Mouse (Mus musculus): ENCODE data around the gene Tmem240.
A peak's percentile ranks its signal among the peaks of the same experiment; 100 is the strongest.
"Not testable (repeated sequence)": the region's sequence is repeated elsewhere in the genome, so short reads cannot be mapped to it uniquely, and the experiment has no call there.

The Tmem240 gene

DNA sequence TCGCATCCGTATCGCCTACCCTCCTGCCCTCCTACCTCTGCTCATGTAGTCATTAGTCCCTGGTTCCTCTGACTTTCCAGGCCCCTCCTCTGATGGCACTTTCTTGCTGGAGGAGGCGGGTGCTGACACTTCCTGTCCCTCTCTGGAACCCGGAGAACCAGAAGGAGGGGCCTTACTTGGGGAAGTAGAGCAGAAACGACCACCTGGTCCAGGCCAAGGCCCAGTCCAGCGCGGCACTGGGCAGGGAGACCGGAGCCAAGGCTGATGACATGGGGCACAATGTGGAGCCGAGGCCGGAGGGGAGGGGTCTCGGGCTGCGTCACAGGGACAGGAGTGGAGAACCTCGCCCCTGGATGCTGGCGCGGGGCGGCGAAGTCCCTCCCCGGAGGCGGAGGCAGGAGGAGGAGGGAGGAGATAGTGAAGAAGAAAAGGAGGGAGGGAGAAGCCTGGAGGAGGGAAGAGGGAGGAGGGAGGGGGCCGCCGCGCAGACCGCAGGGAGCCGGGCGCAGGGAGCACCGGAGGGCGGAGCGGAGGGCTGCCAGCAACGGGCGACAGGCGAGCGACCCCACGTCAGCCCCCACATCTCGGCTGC lies at the start of gene Tmem240:
Gene Tmem240, plus strand, starts transcription at position 451 of the 592 bp plus-strand sequence.
- peak; percentile 74 to 83 for DNase-seq (ENCODE audit: low spot score in 2 of 2)

DNA sequence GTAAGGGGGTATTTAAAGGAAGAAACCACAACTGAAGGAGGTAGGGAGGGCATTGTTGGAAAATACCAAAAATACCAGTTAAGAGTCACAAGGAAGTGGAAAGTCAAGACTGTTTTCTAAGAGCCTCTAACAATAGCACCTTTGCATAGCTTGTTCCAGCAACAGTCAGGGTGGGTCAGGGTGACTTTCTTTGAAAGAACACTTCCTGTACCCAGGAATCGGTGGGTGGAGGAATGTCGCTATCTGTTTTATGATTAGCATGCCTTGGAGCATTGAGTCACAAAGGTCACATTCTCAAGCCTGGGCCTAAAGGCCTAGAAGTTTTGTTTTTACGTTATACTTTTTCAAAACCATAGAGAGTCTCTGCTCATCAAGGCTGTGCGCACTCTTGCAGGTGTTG lies 46.8 kb upstream of the Tmem240 start:
- not testable (repeated sequence) for DNase-seq (ENCODE audit: low spot score in 2 of 2)

DNA sequence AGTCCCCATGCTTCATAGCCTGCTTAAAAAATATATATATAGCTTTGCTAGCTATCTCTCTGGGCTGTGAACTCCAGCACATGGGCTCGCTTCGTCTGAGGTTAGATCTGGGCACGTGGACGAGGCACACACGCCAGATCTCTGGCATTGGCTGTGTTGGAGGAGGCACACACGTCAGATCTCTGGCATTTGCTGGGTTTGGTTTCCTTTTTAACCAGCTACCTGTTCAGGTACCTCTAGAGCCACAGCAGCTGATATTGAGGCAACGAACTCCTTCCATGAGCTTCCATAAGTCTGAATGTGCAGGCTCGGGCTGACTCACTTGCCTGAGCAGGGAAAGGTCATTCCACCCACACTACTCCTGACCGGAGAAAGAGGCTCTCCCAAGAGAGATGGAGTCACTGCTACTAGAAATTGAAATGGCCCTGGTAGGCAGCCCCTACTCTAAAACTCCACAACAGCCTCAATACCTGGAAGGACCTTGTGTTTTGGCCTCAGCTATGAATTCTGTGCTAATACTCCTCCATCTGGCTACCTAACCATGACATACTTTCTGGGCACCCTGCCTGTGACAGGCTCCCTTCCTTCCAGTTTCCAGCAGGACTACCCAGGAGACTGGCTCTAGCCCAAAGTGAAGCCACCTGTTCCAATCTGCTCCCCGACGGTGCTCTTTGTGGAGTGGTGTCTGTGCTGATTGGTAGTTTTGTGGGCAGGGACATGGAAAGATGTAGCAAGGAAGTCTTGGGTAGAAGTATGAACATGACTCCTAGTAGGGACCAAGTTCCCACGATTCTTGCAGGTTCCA lies 43.8 kb upstream of the Tmem240 start:
- no peak for DNase-seq (ENCODE audit: low spot score in 2 of 2)

DNA sequence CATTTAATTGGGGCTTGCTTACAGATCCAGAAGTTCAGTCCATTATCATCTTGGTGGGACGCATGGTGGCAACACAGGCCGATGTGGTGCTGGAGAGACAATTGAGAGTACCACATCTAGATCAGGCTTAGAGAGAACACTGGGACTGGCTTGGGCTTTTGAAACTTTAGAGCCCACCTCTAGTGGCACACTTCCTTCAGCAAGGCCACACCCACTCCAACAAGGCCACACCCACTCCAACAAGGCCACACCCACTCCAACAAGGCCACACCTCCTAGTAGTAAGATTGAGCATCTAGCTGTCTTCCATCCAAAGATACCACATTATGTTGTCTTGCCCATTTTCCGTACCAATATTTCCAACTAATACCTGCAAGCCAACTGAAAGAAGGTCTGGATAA lies 42.2 kb upstream of the Tmem240 start:
- DNase-seq (ENCODE audit: low spot score in 2 of 2): no peak

DNA sequence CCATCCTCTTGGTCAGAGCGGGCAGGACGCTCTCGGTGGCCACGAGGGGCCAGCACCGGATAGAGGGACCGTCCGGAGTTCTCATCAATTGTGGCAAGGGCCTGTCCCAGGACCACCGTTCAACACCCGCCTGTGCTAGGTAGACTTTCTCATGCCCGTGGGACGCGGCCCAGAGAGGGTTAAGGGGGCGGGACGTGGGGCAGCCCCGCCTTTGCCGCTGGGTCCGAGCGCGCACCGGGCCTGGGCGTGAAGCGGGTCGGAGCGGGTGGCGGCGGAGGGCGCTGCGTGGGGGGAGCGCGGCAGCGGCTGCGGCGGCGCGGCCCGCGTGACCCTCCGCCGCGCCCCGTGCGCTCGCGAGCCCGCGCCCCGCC lies 40.5 kb upstream of the Tmem240 start, which contains the start of gene Fndc10:
Gene Fndc10, plus strand, starts transcription at position 232 of the 371 bp plus-strand sequence.
- peak; percentile 51 to 54 for DNase-seq (ENCODE audit: low spot score in 2 of 2)

DNA sequence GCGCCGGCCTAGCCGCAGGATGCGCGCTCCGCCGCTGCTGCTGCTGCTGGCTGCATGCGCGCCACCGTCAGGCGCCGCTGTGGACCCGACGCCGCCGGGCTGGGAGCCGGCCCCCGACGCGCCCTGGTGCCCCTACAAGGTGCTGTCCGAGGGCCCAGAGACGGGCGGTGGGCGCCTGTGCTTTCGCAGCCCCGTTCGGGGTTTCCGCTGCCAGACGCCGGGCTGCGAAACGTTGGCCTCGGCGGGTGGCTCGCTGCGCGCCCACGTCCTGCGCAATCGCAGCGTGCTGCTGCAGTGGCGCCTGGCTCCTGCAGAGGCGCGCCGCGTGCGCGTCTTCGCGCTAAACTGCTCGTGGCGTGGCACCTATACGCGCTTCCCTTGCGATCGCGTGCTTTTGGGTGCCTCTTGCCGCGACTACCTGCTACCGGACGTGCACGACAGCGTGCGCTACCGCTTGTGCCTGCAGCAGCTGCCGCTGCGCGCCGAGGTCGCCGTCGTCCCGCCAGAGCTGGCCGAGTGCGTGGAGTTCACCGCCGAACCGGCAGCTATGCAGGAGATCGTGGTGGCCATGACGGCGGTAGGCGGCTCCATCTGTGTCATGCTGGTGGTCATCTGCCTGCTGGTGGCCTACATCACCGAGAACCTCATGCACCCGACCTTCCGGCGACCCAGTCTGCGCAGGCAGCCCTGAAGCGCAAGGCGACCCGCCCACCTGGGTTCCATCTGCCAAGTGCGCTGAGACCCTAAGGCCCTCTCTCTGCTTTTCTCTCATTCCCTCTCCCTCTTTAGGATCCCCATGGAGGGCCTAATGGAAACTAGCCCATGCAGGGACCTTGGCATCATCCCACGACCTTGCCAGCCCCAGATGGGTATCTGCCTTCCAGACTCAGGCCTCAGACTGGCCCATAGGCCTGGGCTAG lies 39.9 kb upstream of the Tmem240 start:
- peak; percentile 59 to 70 for DNase-seq (ENCODE audit: low spot score in 2 of 2)

DNA sequence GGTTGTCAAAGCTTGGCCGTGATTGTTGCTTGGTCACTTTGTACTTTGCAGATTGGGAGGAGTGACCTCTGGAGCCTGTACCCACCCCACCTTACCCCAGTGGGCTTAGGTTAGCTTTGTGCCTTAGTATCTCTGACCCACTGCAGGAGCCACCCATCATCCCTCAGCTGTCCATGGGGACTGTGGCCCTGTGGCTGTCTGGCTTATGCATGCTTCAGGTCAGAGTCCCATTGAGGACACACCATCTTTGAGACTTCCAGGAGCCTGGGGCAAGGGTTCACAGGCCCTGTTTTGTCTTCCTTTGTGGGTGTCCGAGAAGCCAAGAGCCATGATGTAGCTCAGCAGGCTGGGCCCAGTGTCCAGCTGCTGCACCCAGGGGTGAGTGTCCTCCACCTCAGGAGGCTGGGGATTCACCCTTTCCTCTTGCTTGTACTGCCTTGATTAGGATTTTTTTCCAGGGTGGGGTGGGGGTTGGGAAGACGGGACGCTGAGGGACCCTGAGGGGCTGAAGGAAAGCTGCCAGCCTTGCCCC lies 39.0 kb upstream of the Tmem240 start:
- no peak for DNase-seq (ENCODE audit: low spot score in 2 of 2)

DNA sequence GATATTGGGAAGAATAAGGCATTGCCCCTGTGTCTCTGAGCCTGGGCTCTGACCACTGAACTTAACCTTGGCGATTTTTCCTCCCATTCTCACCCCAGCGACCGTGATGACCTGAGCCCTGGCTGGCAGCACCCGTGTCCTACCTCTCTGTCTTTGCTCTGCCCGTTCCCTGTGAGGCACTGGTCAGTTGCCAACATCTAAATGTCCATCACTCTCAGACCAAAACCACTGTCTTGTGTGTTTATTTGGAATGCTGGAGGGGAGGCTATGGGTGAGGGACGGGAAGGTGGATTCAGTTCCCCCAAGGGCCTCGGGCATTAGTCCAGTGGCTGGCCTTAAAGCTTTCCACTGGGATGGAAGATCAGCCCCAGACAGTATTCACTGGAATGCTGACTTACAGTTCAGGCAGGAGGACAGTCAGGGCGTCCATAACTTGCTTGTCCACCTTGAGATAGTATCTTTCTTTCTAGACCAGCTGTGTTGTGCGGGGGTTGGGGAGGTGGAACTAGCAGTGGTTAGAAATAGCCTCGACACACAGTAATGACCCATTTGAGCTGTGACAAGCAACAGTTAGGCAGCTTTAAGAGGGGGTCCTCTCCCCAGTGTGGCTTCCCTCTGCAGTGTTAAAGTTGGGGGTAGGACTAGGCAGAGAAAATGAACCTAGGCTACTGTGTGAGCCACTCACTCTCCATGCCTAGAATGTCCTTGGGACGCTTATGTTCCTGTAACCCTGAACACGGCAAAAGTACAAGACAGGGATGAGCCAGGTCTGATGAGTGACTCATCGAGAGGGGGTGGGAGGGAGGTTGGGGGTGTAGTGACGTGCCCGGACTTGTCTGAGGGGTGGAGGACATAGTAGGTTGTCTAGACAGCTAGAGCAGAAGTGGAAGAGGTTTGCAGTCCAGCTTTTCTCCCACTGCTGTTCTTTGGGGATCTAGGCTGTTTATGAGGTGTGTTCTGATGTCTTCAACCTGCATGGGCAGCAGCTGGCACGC lies 38.0 kb upstream of the Tmem240 start:
- no peak for DNase-seq (ENCODE audit: low spot score in 2 of 2)

DNA sequence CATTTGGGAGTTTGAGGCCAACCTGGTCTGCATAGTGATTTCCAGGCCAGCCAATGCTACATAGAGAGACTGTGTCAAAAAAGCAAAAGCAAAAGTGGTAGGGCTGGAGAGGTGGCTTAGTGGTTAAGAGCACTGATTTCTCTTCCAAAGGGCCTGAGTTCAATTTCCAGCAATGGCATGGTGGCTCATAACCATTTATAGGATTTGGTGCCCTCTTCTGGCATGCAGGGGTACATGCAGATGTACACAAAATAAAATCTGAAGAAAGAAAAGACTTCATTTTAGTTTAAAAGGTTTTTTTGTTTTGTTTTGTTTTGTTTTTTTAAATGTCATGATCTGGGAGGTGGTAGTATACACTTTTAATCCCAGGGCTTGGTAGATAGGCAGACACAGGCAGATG lies 34.2 kb upstream of the Tmem240 start:
- DNase-seq (ENCODE audit: low spot score in 2 of 2): no peak

DNA sequence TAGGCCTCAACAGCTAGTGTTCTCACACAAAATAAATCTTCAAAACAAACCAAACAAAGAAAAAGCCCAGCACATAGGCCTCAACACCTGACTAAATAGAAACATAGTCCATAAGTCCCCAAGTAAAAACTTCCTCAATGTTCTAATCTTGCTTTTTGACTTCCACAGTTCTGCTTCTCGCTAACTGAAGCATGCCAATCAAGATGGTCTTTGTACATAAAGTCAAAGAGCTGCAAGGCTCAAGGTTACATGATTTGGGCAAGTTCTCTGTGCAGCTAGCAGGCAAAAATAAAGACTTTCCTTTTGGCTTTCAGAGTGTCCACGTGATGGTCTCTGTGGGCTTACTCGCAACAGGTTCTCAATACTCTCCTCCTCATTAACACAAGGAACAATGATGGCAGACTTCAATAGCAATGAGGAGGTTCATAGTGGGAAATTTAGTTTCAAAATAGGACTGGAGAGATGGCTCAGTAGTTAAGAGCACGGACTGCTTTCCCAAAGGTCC lies 31.1 kb upstream of the Tmem240 start:
- no peak for DNase-seq (ENCODE audit: low spot score in 2 of 2)

DNA sequence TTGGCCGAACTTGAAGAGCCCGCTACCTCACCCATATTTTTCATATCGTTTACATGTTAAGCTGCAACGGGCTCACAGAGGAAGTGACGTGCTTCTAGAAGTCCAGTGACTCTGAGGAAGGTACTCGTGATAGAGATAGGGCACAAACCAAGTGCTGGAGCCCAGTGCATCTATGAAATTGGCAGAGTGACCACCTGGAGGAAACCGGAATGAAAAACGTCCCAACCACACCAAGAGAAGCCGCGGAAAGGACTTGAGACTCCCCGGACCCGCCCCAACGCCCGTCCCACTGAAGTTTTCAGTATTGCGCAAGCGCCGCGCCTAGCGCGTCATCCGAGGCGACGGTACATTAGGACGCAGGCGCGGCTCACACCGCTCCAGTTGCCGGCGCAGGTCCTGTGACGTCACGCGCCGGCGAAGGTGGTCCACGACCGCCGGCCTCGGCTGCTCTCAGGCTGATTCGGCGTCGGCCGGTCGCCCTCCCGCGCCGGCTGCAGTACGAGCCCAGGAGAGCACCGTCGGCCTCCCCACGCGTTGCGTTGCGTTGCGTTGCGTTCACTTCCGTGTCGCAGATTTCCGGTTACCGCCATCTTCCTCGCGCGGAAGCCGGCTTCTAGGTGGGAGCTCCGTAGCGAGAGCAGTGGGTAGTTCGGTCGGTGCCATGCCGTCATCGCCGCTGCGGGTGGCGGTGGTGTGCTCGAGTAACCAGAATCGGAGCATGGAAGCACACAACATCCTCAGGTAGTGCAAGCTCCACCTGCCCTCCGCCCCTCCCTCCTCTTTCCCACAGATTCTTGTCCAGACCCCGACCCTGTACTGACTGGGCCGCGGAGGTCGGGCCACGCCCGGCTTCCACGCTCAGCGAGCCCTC lies 29.6 kb upstream of the Tmem240 start, which contains the start of gene Ssu72:
Gene Ssu72, plus strand, starts transcription at position 80 of the 871 bp plus-strand sequence.
- peak; percentile 94 to 96 for DNase-seq (ENCODE audit: low spot score in 2 of 2)

DNA sequence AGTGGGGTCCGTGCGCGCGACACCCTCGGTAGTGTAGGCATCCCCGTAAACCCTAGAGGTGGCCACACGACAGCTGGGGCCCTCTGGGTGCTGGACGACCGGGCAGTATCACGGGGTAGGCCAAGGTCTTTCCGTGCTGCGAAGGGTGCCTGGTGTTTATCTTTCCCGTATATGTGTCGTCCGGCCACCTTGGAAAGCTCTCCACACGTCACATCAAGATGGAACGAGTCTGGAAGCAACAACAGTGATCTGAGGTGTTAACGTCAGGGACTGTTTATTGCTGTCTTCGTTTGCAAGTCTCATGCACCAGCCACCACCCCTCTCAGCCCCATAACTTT lies 29.0 kb upstream of the Tmem240 start:
- DNase-seq (ENCODE audit: low spot score in 2 of 2): no peak

DNA sequence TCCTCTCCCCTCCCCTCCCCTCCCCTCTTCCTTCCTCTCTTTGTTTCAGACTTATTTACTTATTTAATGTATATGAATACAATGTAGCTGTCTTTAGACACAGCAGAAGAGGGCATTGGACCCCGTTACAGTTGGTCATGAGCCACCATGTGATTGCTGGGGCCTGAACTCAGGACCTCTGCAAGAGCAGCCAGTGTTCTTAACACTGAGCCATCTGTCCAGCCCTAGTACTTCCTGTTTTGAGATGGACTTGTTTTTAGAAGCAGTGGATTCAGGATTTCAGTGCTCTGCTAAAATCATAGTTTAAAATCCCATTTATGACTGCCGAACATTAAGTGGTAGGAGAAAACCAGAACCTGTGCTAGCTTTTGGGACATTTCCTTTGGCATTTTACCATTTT lies 26.0 kb upstream of the Tmem240 start:
- no peak for DNase-seq (ENCODE audit: low spot score in 2 of 2)

DNA sequence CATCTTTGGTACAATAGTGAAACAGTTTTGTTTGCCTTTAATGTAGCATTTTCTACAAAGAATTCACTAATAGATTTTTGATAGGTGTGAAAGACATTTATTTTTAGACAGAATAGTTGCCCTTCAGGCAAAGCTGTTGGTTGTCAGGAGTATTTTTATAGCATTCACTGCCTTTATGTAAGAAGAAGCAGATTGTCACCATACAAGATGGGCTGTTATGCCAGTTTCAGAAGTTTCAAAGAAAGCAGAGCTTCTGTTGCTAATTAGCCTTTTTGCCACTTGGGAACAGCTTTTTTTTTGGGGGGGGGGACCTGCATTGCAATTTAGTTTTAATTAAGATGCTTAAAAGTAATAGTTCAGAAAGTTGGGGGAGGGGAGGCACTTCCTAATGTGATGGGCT lies 25.6 kb upstream of the Tmem240 start:
- DNase-seq (ENCODE audit: low spot score in 2 of 2): no peak

DNA sequence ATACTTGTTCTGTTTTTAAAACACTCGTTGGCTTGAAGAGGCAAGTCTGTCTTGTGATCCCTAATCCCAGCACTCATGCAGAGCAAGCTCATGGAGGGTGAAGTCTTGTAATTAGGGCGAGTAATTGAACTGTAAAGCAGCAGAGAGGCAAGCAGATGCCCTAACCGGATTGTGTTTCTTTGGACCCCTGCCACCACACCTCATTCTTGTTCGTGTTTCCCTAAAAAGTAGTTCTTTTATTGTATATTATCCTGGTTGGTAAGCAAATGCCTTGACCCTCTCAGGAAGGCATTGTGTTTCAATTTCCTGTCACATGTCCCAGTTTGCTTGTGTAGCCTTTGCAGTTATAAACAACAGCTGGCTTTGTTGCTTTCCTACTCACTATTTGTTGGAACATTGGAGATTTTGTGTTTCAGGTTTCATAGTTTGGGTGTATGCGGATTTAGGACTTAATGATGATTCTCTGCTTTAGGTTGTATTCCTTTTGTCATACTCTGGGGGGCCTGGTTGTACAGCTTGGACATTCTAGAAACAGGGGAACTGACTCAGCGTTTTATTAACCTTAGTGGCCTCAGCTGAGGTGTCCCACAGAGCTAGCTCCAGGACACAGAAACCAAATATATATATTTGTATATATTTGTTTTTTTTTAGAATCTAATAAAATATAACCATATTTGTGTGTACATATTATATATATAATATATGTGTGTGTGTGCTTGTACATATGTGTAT lies 23.9 kb upstream of the Tmem240 start:
- DNase-seq (ENCODE audit: low spot score in 2 of 2): no peak

DNA sequence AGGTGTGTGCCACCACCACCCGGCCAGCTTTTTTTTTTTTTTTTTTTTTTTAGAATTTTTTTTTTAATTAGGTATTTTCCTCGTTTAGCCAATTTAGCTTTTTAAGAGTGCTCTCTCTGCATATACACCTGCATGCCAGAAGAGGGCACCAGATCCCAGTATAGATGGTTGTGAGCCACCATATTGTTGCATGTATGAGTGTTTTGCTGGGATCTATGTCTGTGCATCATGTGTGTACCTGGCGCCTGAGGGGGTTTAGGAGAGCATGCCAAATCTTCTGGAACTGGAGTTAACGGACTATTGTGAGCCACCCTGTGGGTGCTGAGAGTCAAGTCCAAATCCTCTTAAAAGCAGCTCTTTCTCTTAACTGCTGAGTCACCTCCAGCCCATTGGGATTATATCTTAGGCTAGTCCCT lies 12.9 kb upstream of the Tmem240 start:
- no peak for DNase-seq (ENCODE audit: low spot score in 2 of 2)

DNA sequence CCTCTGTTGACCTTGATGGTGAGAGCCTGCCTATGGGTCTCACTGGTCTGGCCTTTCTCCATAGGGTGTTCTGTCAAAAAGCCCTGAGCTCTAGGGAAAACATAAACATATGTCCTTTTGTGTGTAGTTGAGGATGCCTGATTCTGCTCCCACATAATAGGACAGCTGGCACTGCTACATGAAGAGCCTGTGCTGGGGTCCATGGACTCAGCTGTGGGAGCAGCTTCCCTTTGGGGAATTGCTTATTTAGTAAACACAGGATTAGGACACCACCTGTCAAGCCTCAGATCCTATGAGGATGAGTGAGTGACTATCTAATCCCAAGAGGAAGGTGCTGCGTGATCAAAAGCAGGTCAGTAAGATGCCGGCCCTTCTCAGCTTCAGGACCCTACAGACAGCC lies 6.6 kb upstream of the Tmem240 start:
- no peak for DNase-seq (ENCODE audit: low spot score in 2 of 2)

DNA sequence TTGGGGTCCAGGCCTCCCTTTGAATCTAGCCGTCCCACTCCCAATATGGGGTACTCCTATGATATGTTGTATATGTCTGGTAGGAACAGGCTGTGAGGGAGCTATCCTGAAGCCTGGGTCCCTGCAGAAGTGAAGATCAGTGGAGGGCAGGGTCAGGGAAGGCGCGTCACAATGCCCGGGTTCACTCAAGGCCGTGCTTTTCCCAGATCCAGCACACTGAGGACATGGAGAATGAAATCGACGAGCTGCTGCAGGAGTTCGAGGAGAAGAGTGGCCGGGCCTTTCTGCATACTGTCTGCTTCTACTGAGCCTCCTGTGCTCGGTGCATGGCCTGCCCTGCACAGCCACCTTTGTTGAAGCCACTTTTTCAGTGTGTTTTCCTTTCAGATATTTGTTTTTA lies 1.3 kb upstream of the Tmem240 start:
- DNase-seq (ENCODE audit: low spot score in 2 of 2): no peak

Measured in frontal cortex, postnatal 25 days (tissue).